Comparison of ENCODE assay signal across 9 mouse cellular contexts in the genomic region with DNA sequence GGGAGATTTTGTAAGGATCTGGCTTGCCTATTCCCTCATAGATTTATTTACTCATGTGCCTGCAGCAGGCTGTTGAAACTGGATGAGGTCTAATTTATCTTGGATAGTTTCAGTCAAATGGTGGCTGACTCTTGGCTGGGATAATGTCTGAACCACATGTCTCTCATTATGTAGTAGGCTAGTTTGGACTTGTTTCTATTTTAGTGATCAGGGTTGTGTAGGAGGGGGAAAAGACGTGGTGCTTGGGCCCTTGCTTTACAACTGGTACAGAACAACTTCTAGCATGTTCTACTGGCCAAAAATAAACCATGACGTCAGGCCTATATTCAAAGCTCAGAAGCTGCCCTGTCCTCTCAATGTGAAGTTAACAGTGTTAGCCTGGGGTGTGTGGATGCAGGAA.
DNase-seq lines count a peak whose midpoint lies in the region; ATAC-seq and TF ChIP-seq lines count a peak whose summit lies in the region.
"Had no signal": no experiment of that assay in that cellular context is flagged by ENCODE, and none has a peak within 500 bp of the region (broad histone marks: within the 10 kb centered on the region; RNA-seq: fewer than 3 reads in every experiment).

No protein-coding gene starts in this region.

- DNase-seq in layer of hippocampus, adult 11-12 months (ENCODE audit: low spot score), result peak; percentile 17
- no peak for DNase-seq in layer of hippocampus, postnatal 25 days (ENCODE audit: extremely low spot score in 1 of 2, low spot score in 1 of 2)
- DNase-seq in heart, adult 2 months, result peak; percentile 21 to 28
- peak; percentile 7 for DNase-seq in mesoderm, embryonic 11.5 days (ENCODE audit: low read depth, low spot score)
- DNase-seq in forebrain, embryonic 14.5 days (ENCODE audit: low spot score), result no peak
- DNase-seq in liver, postnatal 0 days, result no peak
- no peak for DNase-seq in spleen, adult 18-20 months
- DNase-seq: adrenal gland, postnatal 36 days had no signal

- TF ChIP-seq EP300 in heart, adult 2 months (IDR thresholded peaks at IDR 0.05; ENCODE audit: insufficient read depth, low read depth, low read length), result no peak
- no peak for TF ChIP-seq EP300 in liver, postnatal 0 days (IDR thresholded peaks at IDR 0.05; ENCODE audit: low read depth)

- H3K4me2 ChIP-seq in kidney, embryonic 15.5 days, result no peak overlapping the region
- no peak overlapping the region for H3K4me2 ChIP-seq in forebrain, embryonic 14.5 days (ENCODE audit: low read length)
- no peak overlapping the region for H3K4me2 ChIP-seq in liver, postnatal 0 days (ENCODE audit: low read depth, low read length)

- no peaks in the 10 kb centered on the region for H3K36me3 ChIP-seq in heart, adult 2 months (ENCODE audit: control insufficient read depth, insufficient read depth, low read length)
- H3K36me3 ChIP-seq in kidney, embryonic 15.5 days, result no peaks in the 10 kb centered on the region
- no peaks in the 10 kb centered on the region for H3K36me3 ChIP-seq in forebrain, embryonic 14.5 days (ENCODE audit: control insufficient read depth, insufficient read depth, low read length)
- no peaks in the 10 kb centered on the region for H3K36me3 ChIP-seq in liver, postnatal 0 days (replicated peaks; ENCODE audit: insufficient read depth, low read length)

- peak overlapping the region; percentile 68 for H3K27ac ChIP-seq in heart, adult 2 months
- H3K27ac ChIP-seq in kidney, embryonic 15.5 days, result 0 out of 2 replicates have a peak overlapping the region, but pooled peaks have one; percentile 39
- H3K27ac ChIP-seq in forebrain, embryonic 14.5 days (ENCODE audit: low read depth, low read length), result no peak overlapping the region
- no peak overlapping the region for H3K27ac ChIP-seq in liver, postnatal 0 days (ENCODE audit: low read depth)

- 21% methylated on average over 2 of the region's 2 CpGs for WGBS in heart, adult 2 months
- WGBS in kidney, embryonic 15.5 days, result 43% methylated on average over 2 of the region's 2 CpGs
- WGBS in forebrain, embryonic 14.5 days, result 72% methylated on average over 2 of the region's 2 CpGs
- 43% methylated on average over 2 of the region's 2 CpGs for WGBS in liver, postnatal 0 days (ENCODE audit: insufficient replicate concordance)

- TF ChIP-seq POLR2A in heart, adult 2 months (IDR thresholded peaks at IDR 0.05; ENCODE audit: insufficient read depth, low read depth, low read length), result no peak

- no peak overlapping the region for H3K9ac ChIP-seq in heart, adult 2 months (ENCODE audit: low read depth, low read length)
- no peak overlapping the region for H3K9ac ChIP-seq in kidney, embryonic 15.5 days
- H3K9ac ChIP-seq in forebrain, embryonic 14.5 days (ENCODE audit: low read length), result no peak overlapping the region
- no peak overlapping the region for H3K9ac ChIP-seq in liver, postnatal 0 days (replicated peaks)

- TF ChIP-seq CTCF in heart, adult 2 months (IDR thresholded peaks at IDR 0.05), result no peak
- TF ChIP-seq CTCF in liver, postnatal 0 days (IDR thresholded peaks at IDR 0.05; ENCODE audit: low read depth), result no peak

- H3K4me3 ChIP-seq in heart, adult 2 months, result no peak overlapping the region
- H3K4me3 ChIP-seq in kidney, embryonic 15.5 days (replicated peaks), result no peak overlapping the region
- no peak overlapping the region for H3K4me3 ChIP-seq in forebrain, embryonic 14.5 days (ENCODE audit: low read depth, low read length)
- H3K4me3 ChIP-seq in liver, postnatal 0 days (ENCODE audit: low read depth, low read length), result no peak overlapping the region

- H3K79me2 ChIP-seq in heart, adult 2 months (replicated peaks; ENCODE audit: control insufficient read depth, insufficient read depth, low read length), result no peaks in the 10 kb centered on the region

- ATAC-seq in kidney, embryonic 15.5 days (replicated peaks; ENCODE audit: low FRiP score), result peak; percentile 75
- ATAC-seq in forebrain, embryonic 14.5 days, result no peak
- ATAC-seq in liver, postnatal 0 days, result no peak

- no peaks in the 10 kb centered on the region for H3K27me3 ChIP-seq in heart, adult 2 months (ENCODE audit: control insufficient read depth, insufficient read depth, low read length)
- no peaks in the 10 kb centered on the region for H3K27me3 ChIP-seq in kidney, embryonic 15.5 days
- H3K27me3 ChIP-seq in forebrain, embryonic 14.5 days (replicated peaks; ENCODE audit: control insufficient read depth, insufficient read depth, low read length), result no peaks in the 10 kb centered on the region
- H3K27me3 ChIP-seq in liver, postnatal 0 days (ENCODE audit: insufficient read depth, low read length), result no peaks in the 10 kb centered on the region

- intact Hi-C loops in heart, adult 2 months (cut with DNase I), result no loop called here

- H3K9me3 ChIP-seq in kidney, embryonic 15.5 days (replicated peaks), result no peaks in the 10 kb centered on the region
- no peaks in the 10 kb centered on the region for H3K9me3 ChIP-seq in forebrain, embryonic 14.5 days (replicated peaks; ENCODE audit: control insufficient read depth, low read length)
- no peaks in the 10 kb centered on the region for H3K9me3 ChIP-seq in liver, postnatal 0 days (ENCODE audit: low read length)

- no peaks in the 10 kb centered on the region; the same call in 1 of the 2 replicates for H3K4me1 ChIP-seq in heart, adult 2 months (ENCODE audit: control insufficient read depth, insufficient read depth, low read length)
- peaks cover 8% of the 10 kb centered on the region; the same call in 1 of the 2 replicates for H3K4me1 ChIP-seq in kidney, embryonic 15.5 days
- H3K4me1 ChIP-seq in forebrain, embryonic 14.5 days (ENCODE audit: control insufficient read depth, insufficient read depth, low read length), result no peaks in the 10 kb centered on the region
- no peaks in the 10 kb centered on the region for H3K4me1 ChIP-seq in liver, postnatal 0 days (ENCODE audit: insufficient read depth)

Comparison
In these comparisons a context has a peak if more than half of its experiments do, and no peak if none do; other contexts are left out.
1. DNase-seq: peak in layer of hippocampus, adult 11-12 months (single experiment), heart, adult 2 months (2 of 2) and mesoderm, embryonic 11.5 days (single experiment); none in layer of hippocampus, postnatal 25 days (0 of 2), forebrain, embryonic 14.5 days (single experiment), liver, postnatal 0 days (single experiment) and spleen, adult 18-20 months (0 of 2).
2. H3K27ac ChIP-seq: peak in heart, adult 2 months (single experiment) and kidney, embryonic 15.5 days (single experiment); none in forebrain, embryonic 14.5 days (single experiment) and liver, postnatal 0 days (single experiment).